Mouse (Mus musculus): ENCODE measurements around the gene Ern1. TPM values are rescaled to one million over a fixed set of nuclear protein-coding genes. Genes with fewer than 3 reads are reported as not detected.

The Ern1 gene
- polyA plus RNA-seq, 1 experiment from 2014 or later: 7.9 TPM

- peak; percentile 90 for ATAC-seq (ENCODE audit: low FRiP score)
- H3K36me3 ChIP-seq: no peaks in the 10 kb centered on the region
- peaks cover 10% of the 10 kb centered on the region; the same call in 1 of the 2 replicates for H3K4me1 ChIP-seq
- WGBS: under 1% methylated on average over 70 of the region's 86 CpGs
- peak overlapping the region; percentile 88 for H3K4me2 ChIP-seq (replicated peaks)
- H3K9ac ChIP-seq: peak overlapping the region; percentile 79
- no peaks in the 10 kb centered on the region for H3K9me3 ChIP-seq (replicated peaks)
- H3K27me3 ChIP-seq: no peaks in the 10 kb centered on the region
- H3K27ac ChIP-seq: peak overlapping the region; percentile 79
- peak overlapping the region; percentile 86 for H3K4me3 ChIP-seq
Observed at GRCm38 (mm10) chr11:106486866-106487732, 553 bp downstream of the Ern1 start.

- ATAC-seq (ENCODE audit: low FRiP score): no peak
- H3K4me1 ChIP-seq: peaks cover 10% of the 10 kb centered on the region; the same call in 1 of the 2 replicates
- H3K4me2 ChIP-seq (replicated peaks): peak overlapping the region; percentile 88
- no peaks in the 10 kb centered on the region for H3K36me3 ChIP-seq
- H3K9ac ChIP-seq: peak overlapping the region; percentile 38; the same call in 1 of the 2 replicates
- H3K4me3 ChIP-seq: peak overlapping the region; percentile 86
- WGBS: 58% methylated on average over 16 of the region's 16 CpGs
- H3K27me3 ChIP-seq: no peaks in the 10 kb centered on the region
- no peak overlapping the region for H3K27ac ChIP-seq
- no peaks in the 10 kb centered on the region for H3K9me3 ChIP-seq (replicated peaks)
Observed at GRCm38 (mm10) chr11:106486042-106486865, 1.4 kb downstream of the Ern1 start.

- no peaks in the 10 kb centered on the region for H3K36me3 ChIP-seq
- H3K4me2 ChIP-seq (replicated peaks): no peak overlapping the region
- no peak for ATAC-seq (ENCODE audit: low FRiP score)
- WGBS: 88% methylated on average over 4 of the region's 4 CpGs
- H3K27ac ChIP-seq: no peak overlapping the region
- no peak overlapping the region for H3K9ac ChIP-seq
- H3K4me1 ChIP-seq: peaks cover 10% of the 10 kb centered on the region; the same call in 1 of the 2 replicates
- no peaks in the 10 kb centered on the region for H3K27me3 ChIP-seq
- H3K4me3 ChIP-seq: no peak overlapping the region
- no peaks in the 10 kb centered on the region for H3K9me3 ChIP-seq (replicated peaks)
Observed at GRCm38 (mm10) chr11:106485611-106486010, 2.0 kb downstream of the Ern1 start.

DNA sequence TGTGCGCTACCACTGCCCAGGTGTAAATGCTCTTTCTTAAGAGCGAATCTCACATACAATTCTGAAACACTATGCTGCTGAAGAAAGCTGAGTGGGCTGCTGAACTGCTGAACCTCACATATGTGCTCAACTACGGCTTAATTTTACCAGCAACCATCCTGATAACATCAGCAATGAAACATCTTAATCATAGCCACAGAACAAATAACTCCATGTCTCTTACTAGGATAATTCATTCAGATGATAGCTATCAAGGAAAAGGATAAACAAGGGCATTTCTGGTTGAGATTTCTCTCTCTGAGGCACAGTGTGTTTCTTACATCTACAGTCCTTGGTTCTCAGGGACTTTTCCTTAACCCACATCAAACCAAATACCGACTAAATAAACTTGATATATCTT, 2.8 kb downstream of the Ern1 start:
- Histone ChIP-seq H3K27ac (no peak overlapping the region), H3K4me2 (replicated peaks) (no peak overlapping the region), H3K4me3 (no peak overlapping the region), H3K4me1 (peaks cover 10% of the 10 kb centered on the region; the same call in 1 of the 2 replicates), H3K9me3 (replicated peaks) (no peaks in the 10 kb centered on the region), H3K27me3 (no peaks in the 10 kb centered on the region), H3K9ac (no peak overlapping the region), H3K36me3 (no peaks in the 10 kb centered on the region)
- ATAC-seq (ENCODE audit: low FRiP score): no peak
- 95% methylated on average over 4 of the region's 4 CpGs for WGBS

DNA sequence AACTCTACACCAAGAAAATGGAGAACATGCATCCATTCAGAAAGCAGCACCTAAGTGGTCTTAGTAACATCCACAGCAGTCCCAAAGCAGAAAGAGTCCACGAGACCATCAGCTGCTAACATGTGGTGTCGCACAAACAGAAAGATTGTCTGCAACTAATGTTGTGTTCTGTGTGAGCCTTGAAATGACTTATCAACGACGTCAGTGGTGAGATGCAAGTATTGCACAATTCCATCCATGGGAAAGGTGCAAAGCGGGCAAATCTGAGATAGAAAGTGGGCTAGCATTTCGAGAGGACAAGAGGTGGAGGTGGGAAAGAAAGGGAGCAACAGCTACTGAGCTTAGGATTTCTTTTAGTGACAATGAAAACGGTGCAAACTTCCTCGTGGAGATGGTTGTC, 4.8 kb downstream of the Ern1 start:
- no peak for ATAC-seq (ENCODE audit: low FRiP score)
- Histone ChIP-seq H3K9me3 (replicated peaks) (no peaks in the 10 kb centered on the region), H3K27me3 (no peaks in the 10 kb centered on the region), H3K27ac (no peak overlapping the region), H3K36me3 (no peaks in the 10 kb centered on the region), H3K4me3 (no peak overlapping the region), H3K4me2 (replicated peaks) (no peak overlapping the region), H3K9ac (no peak overlapping the region), H3K4me1 (peaks cover 11% of the 10 kb centered on the region; the same call in 1 of the 2 replicates)
- 93% methylated on average over 8 of the region's 8 CpGs for whole genome bisulfite sequencing

DNA sequence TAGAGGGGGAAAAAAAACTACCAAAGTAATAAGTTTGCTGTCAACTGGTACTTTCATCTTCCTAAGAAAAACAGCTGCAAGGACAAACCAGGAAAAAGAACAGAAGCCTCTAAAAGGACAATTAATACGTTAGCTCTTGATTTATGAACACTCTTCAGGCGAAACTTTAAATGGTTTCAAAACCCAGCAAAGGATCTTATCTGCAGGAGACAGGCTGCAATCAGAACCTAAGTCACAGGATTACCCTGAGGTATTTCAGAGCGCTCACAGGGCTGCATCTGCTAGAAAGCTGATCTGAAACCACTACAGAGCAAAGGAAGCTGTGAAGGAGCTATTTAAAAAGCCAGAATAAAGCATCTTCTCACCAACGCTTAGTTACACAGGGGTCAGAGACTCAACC, 6.0 kb downstream of the Ern1 start:
- Histone ChIP-seq H3K27me3 (no peaks in the 10 kb centered on the region), H3K27ac (no peak overlapping the region), H3K4me3 (no peak overlapping the region), H3K4me1 (peaks cover 11% of the 10 kb centered on the region; the same call in 1 of the 2 replicates), H3K36me3 (no peaks in the 10 kb centered on the region), H3K4me2 (replicated peaks) (no peak overlapping the region), H3K9me3 (replicated peaks) (no peaks in the 10 kb centered on the region), H3K9ac (no peak overlapping the region)
- WGBS: 86% methylated on average over 4 of the region's 4 CpGs
- ATAC-seq (ENCODE audit: low FRiP score): no peak

DNA sequence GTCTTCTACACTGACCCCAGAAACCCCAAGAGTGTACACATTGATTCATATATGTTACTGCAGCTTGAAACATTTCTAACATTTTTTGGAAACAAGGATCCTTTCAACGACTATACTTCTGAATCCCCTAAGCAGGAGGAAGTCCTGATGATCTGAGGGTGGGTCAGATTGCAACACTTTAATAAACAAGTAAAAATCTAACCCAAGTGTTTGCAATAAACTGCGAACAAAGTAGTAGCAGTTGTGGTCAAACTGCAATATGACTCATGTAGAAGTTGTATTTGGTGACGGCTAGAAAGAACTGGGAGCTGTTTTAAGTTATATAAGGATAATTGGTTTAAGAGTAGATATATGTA, 7.1 kb downstream of the Ern1 start:
- H3K4me3 ChIP-seq: no peak overlapping the region
- no peak for ATAC-seq (ENCODE audit: low FRiP score)

GRCm38 (mm10) chr11:106479619-106480529, 7.8 kb downstream of the Ern1 start:
- H3K9ac ChIP-seq: no peak overlapping the region
- 0 out of 2 replicates have a peak, but pooled peaks cover 5% of the 10 kb centered on the region for H3K4me1 ChIP-seq
- no peak overlapping the region for H3K27ac ChIP-seq
- no peak overlapping the region for H3K4me3 ChIP-seq
- no peaks in the 10 kb centered on the region for H3K9me3 ChIP-seq (replicated peaks)
- 82% methylated on average over 9 of the region's 9 CpGs for WGBS
- H3K4me2 ChIP-seq (replicated peaks): no peak overlapping the region
- no peak for ATAC-seq (ENCODE audit: low FRiP score)
- no peaks in the 10 kb centered on the region for H3K27me3 ChIP-seq
- no peaks in the 10 kb centered on the region for H3K36me3 ChIP-seq

More for the DNA sequence above, 7.1 kb downstream of the Ern1 start:
- 0 out of 2 replicates have a peak, but pooled peaks cover 5% of the 10 kb centered on the region for H3K4me1 ChIP-seq
- WGBS: 86% methylated on average over 3 of the region's 3 CpGs
- no peak overlapping the region for H3K27ac ChIP-seq
- no peaks in the 10 kb centered on the region for H3K27me3 ChIP-seq
- no peaks in the 10 kb centered on the region for H3K36me3 ChIP-seq
- no peak overlapping the region for H3K9ac ChIP-seq
- H3K9me3 ChIP-seq (replicated peaks): no peaks in the 10 kb centered on the region
- no peak overlapping the region for H3K4me2 ChIP-seq (replicated peaks)

DNA sequence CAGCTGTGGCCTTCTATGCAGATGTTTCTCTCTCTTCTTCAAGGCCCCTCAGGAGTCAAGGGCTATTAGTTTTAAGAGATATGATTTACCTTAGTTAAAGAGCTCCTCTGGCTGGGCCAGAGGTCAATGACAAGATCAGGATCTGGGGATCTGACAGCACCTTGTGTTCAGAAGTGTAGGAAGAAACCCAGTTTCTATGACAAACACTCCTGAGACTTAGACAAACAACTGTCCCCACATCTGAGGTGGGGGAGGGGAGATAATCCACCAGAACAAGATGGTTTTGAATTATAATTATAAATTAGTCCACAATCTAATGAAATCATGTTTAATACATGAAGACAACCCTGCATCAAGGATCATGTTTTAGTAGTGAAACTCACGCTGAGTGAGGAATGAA, 8.9 kb downstream of the Ern1 start:
- no peak overlapping the region for H3K4me2 ChIP-seq (replicated peaks)
- 30% methylated on average over 1 of the region's 1 CpGs for WGBS
- no peaks in the 10 kb centered on the region for H3K36me3 ChIP-seq
- H3K4me1 ChIP-seq: 0 out of 2 replicates have a peak, but pooled peaks cover 5% of the 10 kb centered on the region
- no peak overlapping the region for H3K4me3 ChIP-seq
- no peaks in the 10 kb centered on the region for H3K9me3 ChIP-seq (replicated peaks)
- H3K27ac ChIP-seq: no peak overlapping the region
- no peaks in the 10 kb centered on the region for H3K27me3 ChIP-seq
- no peak for ATAC-seq (ENCODE audit: low FRiP score)
- no peak overlapping the region for H3K9ac ChIP-seq

- Histone ChIP-seq H3K4me1 (0 out of 2 replicates have a peak, but pooled peaks cover 5% of the 10 kb centered on the region), H3K4me2 (replicated peaks) (no peak overlapping the region), H3K9me3 (replicated peaks) (no peaks in the 10 kb centered on the region), H3K9ac (no peak overlapping the region), H3K27me3 (no peaks in the 10 kb centered on the region), H3K4me3 (no peak overlapping the region), H3K36me3 (no peaks in the 10 kb centered on the region), H3K27ac (no peak overlapping the region)
- WGBS: 93% methylated on average over 4 of the region's 4 CpGs
- no peak for ATAC-seq (ENCODE audit: low FRiP score)
Observed at GRCm38 (mm10) chr11:106477505-106478160, 10.0 kb downstream of the Ern1 start.

DNA sequence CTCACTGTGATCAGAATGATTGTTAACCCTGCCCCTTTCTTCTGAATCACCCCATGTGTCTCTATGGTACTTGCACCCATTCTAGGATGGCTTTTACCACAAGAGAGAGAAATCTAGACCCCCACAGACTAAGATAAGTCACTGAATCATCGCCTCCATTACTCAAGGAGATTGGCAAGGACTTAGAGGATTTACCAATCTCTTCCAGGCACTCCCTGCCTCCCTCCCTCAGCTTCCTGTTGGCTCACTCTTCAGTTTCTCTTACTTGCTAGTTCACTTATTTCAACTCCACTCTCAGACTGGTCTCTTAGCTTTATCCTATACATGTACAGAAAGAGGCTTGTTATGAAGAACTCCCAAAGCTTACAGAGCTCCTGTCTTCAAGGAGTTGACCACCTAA, 12.3 kb downstream of the Ern1 start:
- H3K4me1 ChIP-seq: 0 out of 2 replicates have a peak, but pooled peaks cover 5% of the 10 kb centered on the region
- no peaks in the 10 kb centered on the region for H3K27me3 ChIP-seq
- H3K27ac ChIP-seq: no peak overlapping the region
- ATAC-seq (ENCODE audit: low FRiP score): no peak
- H3K36me3 ChIP-seq: no peaks in the 10 kb centered on the region
- H3K4me3 ChIP-seq: no peak overlapping the region
- no peak overlapping the region for H3K4me2 ChIP-seq (replicated peaks)
- H3K9me3 ChIP-seq (replicated peaks): no peaks in the 10 kb centered on the region
- 97% methylated on average over 1 of the region's 1 CpGs for WGBS
- no peak overlapping the region for H3K9ac ChIP-seq

All from hindbrain, embryonic 12.5 days (tissue).